Mouse (Mus musculus) lung, embryonic 16.5 days (tissue): ENCODE measurements around the gene Kbtbd8. TPM values are rescaled to one million over a fixed set of nuclear protein-coding genes. Genes with fewer than 3 reads are reported as not detected.

ENCODE experiments used
- ATAC-seq: fragments of 200-750 bp; cut with Nextera tagmentation; 2 replicates; pipeline ENCODE4 v1.8.0; 2017; ENCODE audit warnings: low read depth, mild to moderate bottlenecking, moderate library complexity
- H3K27ac ChIP-seq: fragments of 300-500 bp; sonication (generic); 2 replicates; pipeline ENCODE4 v1.5.1; 2014; ENCODE audit warnings: mild to moderate bottlenecking, control low read depth, low read length
- H3K27me3 ChIP-seq: fragments of 300-500 bp; sonication (generic); 2 replicates; pipeline ENCODE4 v1.6.1; 2014; ENCODE audit warnings: low read depth, low read length, mixed read lengths; ENCODE audit not compliant: control insufficient read depth, insufficient read depth
- H3K36me3 ChIP-seq: fragments of 300-500 bp; sonication (generic); 2 replicates; pipeline ENCODE4 v1.6.1; 2014; ENCODE audit warnings: low read length; ENCODE audit not compliant: control insufficient read depth, insufficient read depth
- H3K4me1 ChIP-seq: fragments of 300-500 bp; sonication (generic); replicated peaks from 2 replicates; pipeline ENCODE4 v1.6.1; 2014; ENCODE audit warnings: low read length, mixed read lengths; ENCODE audit not compliant: control insufficient read depth, insufficient read depth
- H3K4me2 ChIP-seq: fragments of 300-500 bp; sonication (generic); 2 replicates; pipeline ENCODE4 v1.6.1; 2014; ENCODE audit warnings: low read depth, low read length, control low read depth
- H3K4me3 ChIP-seq: fragments of 300-500 bp; sonication (generic); 2 replicates; pipeline ENCODE4 v1.5.1; 2014; ENCODE audit warnings: mild to moderate bottlenecking, low read length, control low read depth
- H3K9ac ChIP-seq: fragments of 300-500 bp; sonication (generic); 2 replicates; pipeline ENCODE4 v1.6.1; 2014; ENCODE audit warnings: low read length, control low read depth
- H3K9me3 ChIP-seq: fragments of 300-500 bp; sonication (generic); 2 replicates; pipeline ENCODE4 v1.6.1; 2016; ENCODE audit warnings: low read length; ENCODE audit not compliant: control insufficient read depth
- WGBS: fragments of 180-500 bp; shearing (Covaris S2); extraction: QIAGEN DNeasy Blood & Tissue Kit; methylation state at CpG from one replicate; pipeline ENCODE4 v1.1.7; 2014; 5-methylcytosine and 5-hydroxymethylcytosine counted together
- polyA plus RNA-seq: library from polyadenylated mRNA; unstranded; fragments of >200 nt; fragmentation: Nextera tagmentation; extraction: Ambion mirVana; gene quantifications from 2 replicates; pipeline ENCODE4 v1.2.1, GENCODE M21; 2015

Gene Kbtbd8
- polyA plus RNA-seq: 1.5 and 2.2 TPM in 2 replicates

- Histone ChIP-seq H3K27ac (0 out of 2 replicates have a peak within 1 kb of the TSS, but pooled peaks have one; percentile 7), H3K9ac (peak within 1 kb of the TSS; percentile 65), H3K36me3 (no peaks in the 10 kb centered on the region; the same call in 1 of the 2 replicates), H3K4me1 (peaks cover 5% of the 10 kb centered on the region), H3K9me3 (no peaks in the 10 kb centered on the region), H3K27me3 (peaks cover 7% of the 10 kb centered on the region), H3K4me2 (peak within 1 kb of the TSS; percentile 88), H3K4me3 (peak within 1 kb of the TSS; percentile 74)
- 21% methylated on average over 13 of the region's 13 CpGs for WGBS
- ATAC-seq: peak; percentile 1; the same call in 1 of the 2 replicates
Measured at GRCm38 (mm10) chr6:95116946-95117345, at the start of gene Kbtbd8. TSS of gene Kbtbd8 (plus strand) at chr6:95117240.

DNA sequence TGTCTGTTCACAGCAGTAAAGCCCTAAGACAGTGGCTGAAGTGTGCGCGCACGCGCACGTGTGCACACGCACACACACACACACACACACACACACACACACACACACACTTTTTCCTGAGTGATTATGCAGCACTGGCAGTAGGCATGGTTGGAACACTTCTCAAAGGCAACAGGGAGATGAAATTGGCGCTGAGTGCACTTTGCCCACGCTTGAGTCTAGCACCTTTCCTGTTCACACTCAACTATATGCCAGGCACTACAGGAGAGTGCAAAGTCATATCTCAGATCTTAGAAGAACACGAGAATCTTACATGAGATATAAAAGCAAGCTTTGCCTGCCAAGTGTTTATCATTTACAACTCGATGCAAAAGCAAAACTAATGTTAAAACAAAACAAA is 47.3 kb upstream of the Kbtbd8 start:
- H3K4me3 ChIP-seq: no peak overlapping the region
- H3K4me2 ChIP-seq: no peak overlapping the region
- no peaks in the 10 kb centered on the region for H3K36me3 ChIP-seq
- no peaks in the 10 kb centered on the region for H3K4me1 ChIP-seq
- WGBS: 87% methylated on average over 10 of the region's 10 CpGs
- H3K9ac ChIP-seq: no peak overlapping the region
- ATAC-seq: no peak
- no peaks in the 10 kb centered on the region; the same call in 1 of the 2 replicates for H3K9me3 ChIP-seq
- no peaks in the 10 kb centered on the region for H3K27me3 ChIP-seq
- no peak overlapping the region for H3K27ac ChIP-seq

GRCm38 (mm10) chr6:95085276-95085675 is 31.8 kb upstream of the Kbtbd8 start:
- Histone ChIP-seq H3K4me1 (no peaks in the 10 kb centered on the region), H3K36me3 (no peaks in the 10 kb centered on the region), H3K27ac (no peak overlapping the region), H3K27me3 (no peaks in the 10 kb centered on the region), H3K9ac (no peak overlapping the region), H3K4me2 (no peak overlapping the region), H3K4me3 (no peak overlapping the region), H3K9me3 (no peaks in the 10 kb centered on the region)
- ATAC-seq: no peak
- 63% methylated on average over 1 of the region's 1 CpGs for WGBS

GRCm38 (mm10) chr6:95087154-95087846 is 29.7 kb upstream of the Kbtbd8 start:
- Histone ChIP-seq H3K27ac (no peak overlapping the region), H3K36me3 (no peaks in the 10 kb centered on the region), H3K27me3 (no peaks in the 10 kb centered on the region; the same call in 1 of the 2 replicates), H3K9me3 (no peaks in the 10 kb centered on the region), H3K4me1 (no peaks in the 10 kb centered on the region), H3K4me3 (no peak overlapping the region), H3K9ac (no peak overlapping the region), H3K4me2 (no peak overlapping the region)
- WGBS: 81% methylated on average over 6 of the region's 6 CpGs
- no peak for ATAC-seq

DNA sequence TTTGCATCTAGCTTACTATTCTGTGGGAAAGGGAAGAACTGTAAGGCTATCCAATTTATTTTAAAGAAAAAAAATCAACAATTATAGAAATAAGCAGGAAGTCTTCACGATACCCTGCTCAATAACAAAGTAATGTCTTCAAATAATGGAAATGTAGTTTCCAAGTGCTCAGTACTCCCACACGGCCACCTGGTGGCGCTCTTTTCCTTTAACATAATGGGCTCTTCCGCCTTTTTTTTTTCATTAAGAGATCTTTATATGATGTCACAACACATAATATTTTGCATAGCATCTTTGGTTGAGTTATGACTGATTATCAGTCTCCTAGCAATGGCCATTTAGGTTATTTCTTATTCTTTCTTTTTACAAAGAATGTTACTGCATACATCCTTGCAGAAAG is 29.0 kb upstream of the Kbtbd8 start:
- 38% methylated on average over 4 of the region's 4 CpGs for WGBS
- no peak overlapping the region for H3K4me3 ChIP-seq
- H3K27ac ChIP-seq: no peak overlapping the region
- no peaks in the 10 kb centered on the region; the same call in 1 of the 2 replicates for H3K27me3 ChIP-seq
- no peaks in the 10 kb centered on the region for H3K4me1 ChIP-seq
- H3K4me2 ChIP-seq: no peak overlapping the region
- ATAC-seq: no peak
- H3K9ac ChIP-seq: no peak overlapping the region
- no peaks in the 10 kb centered on the region for H3K36me3 ChIP-seq
- no peaks in the 10 kb centered on the region for H3K9me3 ChIP-seq

GRCm38 (mm10) chr6:95094695-95095094 is 22.3 kb upstream of the Kbtbd8 start:
- H3K4me3 ChIP-seq: no peak overlapping the region
- no peak overlapping the region for H3K9ac ChIP-seq
- H3K27ac ChIP-seq: no peak overlapping the region
- 42% methylated on average over 2 of the region's 2 CpGs for WGBS
- no peaks in the 10 kb centered on the region; the same call in 1 of the 2 replicates for H3K4me1 ChIP-seq
- no peaks in the 10 kb centered on the region; the same call in 1 of the 2 replicates for H3K27me3 ChIP-seq
- no peak overlapping the region for H3K4me2 ChIP-seq
- ATAC-seq: no peak
- H3K9me3 ChIP-seq: no peaks in the 10 kb centered on the region
- no peaks in the 10 kb centered on the region for H3K36me3 ChIP-seq

DNA sequence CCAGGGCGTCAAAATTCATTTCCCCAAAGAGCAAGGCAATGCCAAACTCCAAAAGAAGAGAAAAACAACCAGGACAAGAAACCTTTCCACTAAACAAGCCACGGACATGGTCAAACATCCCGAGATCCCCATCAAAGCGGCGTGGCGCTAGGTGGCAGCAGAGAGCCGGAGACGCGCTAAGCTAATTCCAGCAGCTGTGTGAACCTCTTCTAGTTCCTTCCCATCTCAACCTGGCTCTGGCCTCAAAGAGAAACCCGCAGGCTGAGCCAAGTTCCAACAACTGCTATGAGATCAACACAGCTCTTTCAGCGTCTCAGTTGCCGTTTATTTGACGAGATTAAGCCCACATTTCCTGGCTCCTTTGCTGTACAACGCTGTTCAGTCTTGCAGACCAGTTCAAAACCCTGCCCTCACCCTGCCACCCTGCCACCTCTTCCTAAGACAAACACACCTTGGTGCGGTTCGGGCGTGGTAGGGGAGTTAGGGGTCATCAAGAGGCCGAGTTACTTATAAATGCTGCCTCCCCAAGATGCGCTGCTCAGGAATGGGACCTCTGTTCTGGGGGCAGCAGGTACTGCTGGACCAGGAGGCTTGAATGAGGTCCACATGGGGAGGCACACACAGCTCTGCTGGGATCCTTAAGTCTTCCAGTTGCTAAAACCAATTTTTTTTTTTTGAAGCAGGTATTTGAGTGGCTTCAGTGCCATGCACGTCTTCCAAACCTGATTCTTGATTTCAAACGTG is 18.5 kb upstream of the Kbtbd8 start:
- peak overlapping the region; percentile 32; the same call in 1 of the 2 replicates for H3K4me2 ChIP-seq
- WGBS: 14% methylated on average over 21 of the region's 21 CpGs
- no peaks in the 10 kb centered on the region; the same call in 1 of the 2 replicates for H3K4me1 ChIP-seq
- no peaks in the 10 kb centered on the region for H3K27me3 ChIP-seq
- H3K27ac ChIP-seq: no peak overlapping the region
- H3K9ac ChIP-seq: no peak overlapping the region
- peak; percentile 56; the same call in 1 of the 2 replicates for ATAC-seq
- H3K36me3 ChIP-seq: no peaks in the 10 kb centered on the region
- no peak overlapping the region for H3K4me3 ChIP-seq
- no peaks in the 10 kb centered on the region for H3K9me3 ChIP-seq

DNA sequence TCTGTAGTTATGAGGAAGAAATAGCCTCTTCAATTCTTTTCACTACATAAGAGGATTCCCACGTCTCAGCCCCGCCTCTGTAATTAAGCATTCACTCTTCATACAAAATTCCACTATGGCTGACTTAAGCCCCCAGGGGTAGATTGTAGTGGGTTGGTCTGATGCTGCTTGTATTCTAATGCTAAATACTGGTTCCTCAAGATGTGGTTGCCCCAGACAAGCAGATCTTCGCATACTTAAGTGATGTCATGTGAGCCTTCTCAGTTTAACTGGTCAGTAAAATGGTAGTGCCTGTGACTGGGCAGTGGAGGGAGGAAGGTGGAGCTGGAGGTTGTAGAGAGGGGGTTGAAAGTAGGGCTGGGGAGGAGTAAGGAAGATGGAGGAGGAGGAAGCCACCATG is 13.3 kb upstream of the Kbtbd8 start:
- 58% methylated on average over 3 of the region's 3 CpGs for WGBS

DNA sequence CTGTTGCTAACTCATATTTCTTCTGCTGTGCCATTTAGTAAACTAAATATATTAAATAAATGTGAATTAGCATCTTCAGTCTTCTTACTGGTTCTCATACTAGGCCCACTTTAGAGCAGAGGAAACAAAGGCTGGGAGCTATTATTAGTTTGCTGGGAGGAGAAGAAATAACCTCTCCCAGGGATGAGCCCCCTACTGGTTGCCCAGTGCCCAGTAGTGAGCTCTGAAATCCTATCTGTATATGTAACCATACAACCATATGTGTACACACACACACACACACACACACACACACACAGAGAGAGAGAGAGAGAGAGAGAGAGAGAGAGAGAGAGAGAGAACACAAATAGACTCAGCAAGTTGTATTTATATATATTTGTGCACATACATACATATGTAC is 8.6 kb upstream of the Kbtbd8 start:
- no peaks in the 10 kb centered on the region for H3K27me3 ChIP-seq
- ATAC-seq: no peak

More for the DNA sequence above, 13.3 kb upstream of the Kbtbd8 start:
- Histone ChIP-seq H3K27ac (no peak overlapping the region), H3K9me3 (no peaks in the 10 kb centered on the region), H3K9ac (no peak overlapping the region), H3K4me2 (no peak overlapping the region), H3K4me1 (no peaks in the 10 kb centered on the region), H3K27me3 (no peaks in the 10 kb centered on the region), H3K36me3 (no peaks in the 10 kb centered on the region), H3K4me3 (no peak overlapping the region)
- ATAC-seq: no peak

More for the DNA sequence above, 8.6 kb upstream of the Kbtbd8 start:
- H3K9me3 ChIP-seq: no peaks in the 10 kb centered on the region
- no peaks in the 10 kb centered on the region for H3K4me1 ChIP-seq
- H3K27ac ChIP-seq: no peak overlapping the region
- no peak overlapping the region for H3K4me2 ChIP-seq
- no peak overlapping the region for H3K9ac ChIP-seq
- no peak overlapping the region for H3K4me3 ChIP-seq
- H3K36me3 ChIP-seq: no peaks in the 10 kb centered on the region
